Mouse (Mus musculus): ENCODE measurements at regions not wholly inside any gene's neighbourhood (a gene's known extent, or its start where the extent isn't known, plus 50 kb on each side); places are given as distances from the start of the nearest gene placed in this dataset.
"Not testable (repeated sequence)": the region's sequence is repeated elsewhere in the genome, so short reads cannot be mapped to it uniquely, and the experiment has no call there.

DNA sequence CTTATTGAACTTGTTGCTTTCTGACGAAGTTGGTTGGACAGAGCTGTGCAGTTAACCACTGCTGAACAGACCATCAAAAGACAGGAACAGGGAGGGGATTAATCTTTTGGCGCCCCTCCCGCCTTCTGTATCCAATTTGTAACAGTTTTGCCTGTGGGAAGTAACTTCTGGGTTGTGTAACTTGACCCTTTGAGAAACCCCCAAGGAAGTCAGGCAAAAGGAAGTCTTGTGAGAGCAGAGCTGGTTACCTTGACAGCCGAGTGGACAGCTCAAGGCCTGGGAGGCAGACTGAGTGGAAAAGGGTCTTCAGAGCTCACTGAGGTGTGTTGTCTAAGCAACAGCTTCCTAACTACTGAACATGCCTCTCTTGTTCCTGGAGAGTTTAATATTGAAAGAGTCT is 75.8 kb upstream of the Hao2 start:
- DNase-seq: no peak

DNA sequence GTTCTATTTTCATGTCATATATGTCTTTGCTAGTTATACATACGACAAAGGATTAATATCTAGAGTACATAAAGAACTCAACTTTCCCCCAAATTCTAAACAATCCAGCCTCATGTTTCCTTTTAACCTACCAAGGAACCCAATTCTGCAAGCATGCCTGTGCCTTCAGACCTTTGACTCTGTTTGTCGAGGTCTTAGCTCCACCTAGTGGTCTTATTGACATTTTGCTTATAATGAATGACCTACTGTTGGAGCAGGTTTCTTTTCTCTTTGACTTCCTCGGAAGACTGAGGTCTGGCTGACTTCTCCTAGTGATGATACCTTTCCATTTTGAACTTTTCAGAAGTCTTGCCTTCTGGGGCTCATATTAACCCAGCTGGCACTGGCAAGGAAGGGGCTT is 82.7 kb upstream of the Hao2 start:
- no peak for DNase-seq

DNA sequence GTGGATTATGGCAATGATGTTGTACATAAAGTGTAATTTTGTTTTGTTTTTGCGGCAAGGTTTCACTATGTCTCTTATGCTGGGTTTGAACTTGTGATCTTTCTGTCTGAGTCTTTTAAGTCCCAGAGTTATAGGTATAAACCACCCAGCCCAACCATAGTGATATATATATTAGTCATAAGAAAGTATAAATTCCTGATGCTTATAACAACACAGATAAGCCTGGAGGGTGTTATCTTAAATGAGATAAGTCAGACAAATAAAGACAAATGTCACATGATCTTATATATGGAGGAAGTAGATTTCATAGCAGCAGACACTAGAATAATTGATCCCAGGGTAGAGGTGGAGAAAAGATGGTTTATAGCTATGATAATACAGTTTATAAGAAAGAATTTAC is 89.7 kb upstream of the Hao2 start:
- no peak for DNase-seq

DNA sequence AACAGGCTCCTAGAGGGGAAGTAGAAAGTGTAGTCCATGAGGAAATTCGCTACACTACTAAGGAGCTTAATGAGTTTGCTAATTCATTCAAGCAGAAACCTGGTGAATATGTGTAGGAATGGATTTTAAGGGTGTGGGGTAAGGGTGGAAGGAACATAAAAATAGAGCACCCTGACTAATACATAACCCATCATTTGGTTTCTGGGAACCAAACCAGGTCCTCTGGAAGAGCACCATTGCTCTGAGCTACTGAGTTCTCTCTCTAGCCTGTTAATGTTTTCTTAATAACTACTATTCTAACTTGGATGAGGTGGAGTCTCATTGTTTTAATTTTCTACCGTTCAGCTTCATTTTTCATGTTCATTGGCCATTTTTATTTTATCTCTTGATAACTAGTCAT is 94.2 kb upstream of the Hao2 start:
- DNase-seq: not testable (repeated sequence)

DNA sequence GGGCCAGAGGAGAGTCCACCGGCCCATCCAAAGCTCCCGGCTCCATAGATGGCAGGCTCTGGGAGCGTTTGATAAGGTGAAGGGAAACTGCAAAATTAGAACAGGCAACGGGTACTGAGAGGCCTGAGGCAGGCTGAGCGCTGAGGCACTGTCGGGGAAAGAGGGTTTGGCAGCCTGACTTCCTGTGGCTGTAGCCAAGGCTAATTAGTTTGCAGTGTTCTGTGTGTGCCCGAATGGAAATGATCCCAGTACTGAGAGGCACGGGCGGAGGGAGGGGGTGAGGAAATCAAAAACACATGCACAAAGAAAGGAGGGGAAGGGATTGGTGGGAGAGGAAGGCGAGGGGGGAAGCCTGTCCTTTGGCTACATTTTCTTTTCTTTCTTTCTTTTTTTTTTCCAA is 97.8 kb upstream of the Hao2 start:
- peak; percentile 89 for DNase-seq

DNA sequence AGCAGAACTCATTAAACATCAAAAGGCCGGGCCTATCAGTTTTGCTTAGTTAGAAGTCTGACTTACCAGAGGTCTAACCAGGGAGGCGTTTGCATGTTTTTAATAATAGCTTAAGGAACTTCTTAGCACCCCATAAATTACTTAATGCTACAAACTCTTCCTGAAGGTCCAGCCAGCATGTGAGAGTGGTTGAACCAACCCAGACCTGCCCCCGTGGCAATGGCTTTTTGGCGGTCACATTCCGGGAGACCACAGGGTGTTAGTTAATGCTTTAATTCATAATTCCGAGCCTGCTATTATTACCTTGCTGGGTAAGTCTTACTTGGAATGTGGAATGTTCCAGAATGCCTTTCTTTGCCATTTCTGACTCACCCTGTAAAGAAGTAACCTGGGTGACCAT is 98.2 kb upstream of the Hao2 start:
- DNase-seq: no peak

DNA sequence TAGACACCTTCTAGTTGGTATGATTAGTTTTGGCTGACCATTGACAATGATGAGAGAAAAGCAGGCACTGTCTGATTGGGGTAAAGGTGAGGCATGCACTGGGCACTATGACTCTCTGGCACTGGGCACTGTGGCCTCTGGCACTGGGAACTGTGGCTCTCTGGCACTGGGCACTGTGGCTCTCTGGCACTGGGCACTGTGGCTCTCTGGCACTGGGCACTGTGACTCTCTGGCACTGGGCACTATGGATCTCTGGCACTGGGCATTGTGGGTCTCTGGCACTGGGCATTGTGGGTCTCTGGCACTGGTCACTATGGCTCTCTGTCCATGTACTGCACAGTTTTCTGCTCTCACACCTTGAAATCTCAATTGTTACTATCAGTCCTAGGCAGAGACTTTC is 101.0 kb upstream of the Hao2 start:
- no peak for DNase-seq

DNA sequence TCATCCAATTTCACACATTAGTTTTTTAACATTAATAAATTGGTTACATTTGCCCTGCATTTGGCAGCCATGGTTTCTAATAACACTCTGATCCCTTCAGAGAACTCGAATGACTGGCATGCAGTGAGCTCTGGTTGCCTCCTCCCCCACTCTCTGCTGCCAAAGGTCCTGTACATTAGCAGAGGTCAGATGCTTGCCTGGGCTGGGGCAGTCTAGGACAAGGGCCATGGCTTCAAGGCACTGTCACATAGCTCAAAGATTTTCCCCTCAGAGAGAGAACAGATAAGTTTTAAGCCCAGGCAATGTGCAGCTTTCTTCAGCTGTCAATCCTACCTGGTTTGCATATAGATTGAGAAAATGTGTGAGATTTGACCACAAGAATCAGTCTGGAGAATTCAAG is 110.2 kb upstream of the Wars2 start:
- DNase-seq: no peak

DNA sequence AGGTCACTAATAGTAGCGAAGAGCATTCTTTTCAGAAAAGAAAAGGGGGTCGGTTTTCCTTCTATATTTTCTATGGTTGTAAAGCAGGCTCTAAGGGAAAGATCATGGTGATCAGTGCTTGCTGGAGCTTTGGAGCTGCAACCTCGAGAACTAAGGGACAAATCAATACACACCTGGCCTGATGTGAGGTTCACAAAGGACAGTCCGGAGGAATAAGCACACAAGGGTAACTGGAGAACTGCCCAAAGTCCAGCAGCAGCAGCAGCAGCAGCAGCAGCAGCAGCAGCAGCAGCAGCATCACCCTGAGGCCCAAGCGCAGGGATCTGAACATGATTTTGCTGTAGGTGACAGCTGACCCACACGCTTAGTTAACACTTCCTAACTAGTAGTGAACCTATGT is 94.7 kb upstream of the Wars2 start:
- DNase-seq: no peak

DNA sequence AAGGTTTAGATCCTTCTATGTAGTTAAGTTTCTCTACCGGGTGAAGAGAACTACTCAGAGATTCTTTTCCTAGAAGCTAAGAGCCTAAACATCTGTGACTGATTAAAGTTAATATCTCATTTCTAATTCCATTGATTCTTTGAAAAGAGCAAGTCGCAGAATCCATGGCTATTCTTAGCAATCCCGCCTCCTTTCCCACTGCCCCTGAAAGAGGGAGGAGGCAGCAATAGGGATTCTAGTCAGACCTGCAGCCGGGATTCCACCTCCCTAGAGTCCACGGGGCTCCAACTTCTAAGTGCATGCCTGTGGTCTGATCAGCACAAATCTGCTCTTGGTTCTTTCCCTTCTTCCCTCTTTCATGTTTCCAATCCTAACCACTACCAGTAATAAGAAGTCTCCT is 93.7 kb upstream of the Wars2 start:
- no peak for DNase-seq

DNA sequence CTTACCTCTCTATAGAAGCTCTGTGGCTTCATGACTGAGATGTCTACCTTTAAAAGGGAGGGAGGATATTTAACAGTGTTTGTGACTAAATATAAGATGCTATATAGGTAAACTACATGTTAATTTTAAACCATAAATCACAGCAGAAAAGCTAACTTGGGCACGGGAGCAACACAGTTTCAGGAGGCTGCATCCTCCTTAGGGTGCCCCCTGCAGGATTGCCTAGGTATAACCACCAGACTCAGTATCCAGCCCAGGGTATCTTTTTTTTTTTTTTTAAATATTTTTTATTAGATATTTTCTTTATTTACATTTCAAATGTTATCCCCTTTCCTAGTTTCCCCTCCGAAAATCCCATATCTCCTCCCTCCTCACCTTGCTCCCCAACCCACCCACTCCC is 91.6 kb upstream of the Wars2 start:
- no peak for DNase-seq

DNA sequence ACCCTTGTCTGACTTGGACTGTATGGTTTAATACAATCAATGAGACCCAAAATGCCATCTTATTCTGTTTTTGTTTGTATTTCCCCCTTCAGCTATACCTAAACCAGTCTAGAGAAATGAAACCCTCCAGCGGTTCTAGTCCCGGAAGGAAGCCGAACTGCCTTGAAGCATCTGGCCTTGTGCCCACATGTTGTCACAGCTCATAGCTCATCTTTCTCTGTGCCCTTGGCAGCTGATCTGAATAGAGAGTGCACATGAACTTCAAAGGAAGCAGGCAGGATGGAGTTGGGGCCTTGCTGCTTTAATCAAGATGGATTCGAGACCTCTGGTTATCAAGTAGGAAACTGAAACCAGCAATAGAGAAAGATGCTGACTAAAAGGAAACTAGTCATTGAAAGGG is 88.7 kb upstream of the Wars2 start:
- DNase-seq: no peak

DNA sequence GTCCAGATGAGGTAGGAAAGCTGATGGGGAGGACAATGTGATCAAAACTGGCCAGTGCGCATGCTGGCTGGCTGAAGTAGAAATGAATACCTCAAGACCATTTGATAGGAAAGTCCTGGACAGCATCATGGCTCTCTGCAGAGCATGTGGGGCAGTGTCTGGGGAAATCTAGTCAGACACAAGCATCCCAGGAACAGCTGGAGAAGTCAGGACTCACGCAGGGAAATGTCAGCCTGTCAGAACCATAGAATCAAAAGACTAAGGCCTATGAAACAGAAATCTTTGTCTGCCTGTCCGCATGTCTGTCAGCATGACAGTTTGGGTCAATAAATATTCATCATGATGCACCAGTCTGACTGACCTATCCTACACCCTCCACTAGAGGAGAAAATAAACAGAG is 73.7 kb upstream of the Wars2 start:
- no peak for DNase-seq
